Mouse (Mus musculus) spleen, adult 12 weeks (tissue): ENCODE data around the gene Scai.
"Not testable (repeated sequence)": the region's sequence is repeated elsewhere in the genome, so short reads cannot be mapped to it uniquely, and the experiment has no call there.

Source experiments
- DNase-seq: peaks from one replicate; pipeline ENCODE4 v3.0.0; 2022; ENCODE audit warnings: low spot score

The Scai gene

DNA sequence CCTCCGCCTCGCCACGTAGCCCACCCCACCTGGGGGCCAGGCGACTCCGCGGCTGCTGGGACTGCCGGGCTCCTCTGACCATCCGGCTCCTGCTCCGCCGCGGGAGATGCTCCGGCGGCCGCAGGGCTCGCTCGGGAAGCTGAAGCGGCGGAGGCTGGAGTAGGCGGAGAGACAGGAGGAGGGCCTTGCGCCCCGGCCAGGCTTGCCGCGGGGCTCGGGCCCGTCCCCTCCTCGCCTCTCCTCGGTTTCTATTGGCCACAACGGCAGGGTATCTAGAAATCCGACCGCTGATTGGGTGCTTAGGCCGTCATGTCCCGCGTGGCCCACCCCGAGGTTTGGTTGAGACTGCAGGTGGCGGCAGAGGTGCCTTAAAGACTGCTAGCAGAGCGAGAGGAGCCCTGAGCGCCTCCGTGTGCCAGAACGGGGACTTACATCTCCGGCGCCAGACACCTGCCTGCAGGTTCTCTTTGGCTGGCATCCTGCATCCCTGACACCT, at the start of gene Scai:
Gene Scai (minus strand): TSS at position 174 of the 496 bp plus-strand sequence.
- DNase-seq = peak; percentile 95

DNA sequence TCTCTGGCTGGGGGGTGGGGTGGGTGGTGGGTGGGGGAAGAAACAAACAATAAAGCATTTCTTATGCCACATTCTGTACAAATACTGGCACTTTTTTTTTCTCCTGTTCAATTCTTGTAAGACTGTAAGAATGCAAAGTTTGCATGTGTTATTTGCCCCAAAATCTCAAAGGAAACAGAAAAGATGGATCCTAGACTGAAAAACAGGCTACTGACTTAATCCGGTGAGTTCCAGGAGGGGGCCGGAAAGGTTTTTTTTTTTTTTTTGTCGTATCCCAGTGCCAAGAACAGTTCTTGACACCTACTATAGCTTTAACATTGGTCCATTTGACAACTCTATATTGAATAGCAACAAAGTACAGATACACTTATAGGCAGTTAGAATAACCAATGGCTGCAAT, 36.2 kb upstream of the Scai start:
- no peak for DNase-seq

DNA sequence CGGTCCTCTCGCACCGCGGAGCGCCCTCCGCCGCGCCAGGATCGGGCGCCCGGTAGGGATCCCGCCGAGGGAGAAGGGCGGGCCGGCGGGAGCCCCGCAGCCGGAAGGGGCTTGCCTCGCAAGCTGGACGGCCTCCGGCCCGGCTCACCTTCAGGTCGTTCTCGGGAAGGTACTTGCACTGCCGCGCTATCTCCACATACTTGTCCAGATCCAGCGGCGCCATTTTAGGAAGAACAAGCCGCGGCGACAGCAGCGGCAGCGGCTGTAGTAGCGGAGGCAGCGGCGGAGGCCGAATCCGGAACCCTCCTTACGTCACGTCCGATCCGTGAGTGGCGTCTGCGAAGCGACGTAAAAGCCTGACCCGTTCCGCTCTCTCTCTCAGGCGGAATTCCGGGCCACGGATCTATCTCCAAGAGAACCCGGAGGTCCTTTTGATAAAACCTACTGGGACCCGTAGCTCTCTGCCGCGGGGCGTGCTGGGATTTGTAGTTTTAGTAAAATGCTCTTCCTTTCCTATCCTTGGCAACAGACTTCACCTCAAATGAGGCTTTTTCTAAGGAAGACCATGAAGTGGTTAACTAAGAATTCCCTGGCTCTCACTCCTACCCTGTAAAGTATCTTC, 35.6 kb upstream of the Scai start, which contains the start of gene Ppp6c:
Gene Ppp6c (minus strand): TSS at position 433 of the 622 bp plus-strand sequence.
- DNase-seq = peak; percentile 84

DNA sequence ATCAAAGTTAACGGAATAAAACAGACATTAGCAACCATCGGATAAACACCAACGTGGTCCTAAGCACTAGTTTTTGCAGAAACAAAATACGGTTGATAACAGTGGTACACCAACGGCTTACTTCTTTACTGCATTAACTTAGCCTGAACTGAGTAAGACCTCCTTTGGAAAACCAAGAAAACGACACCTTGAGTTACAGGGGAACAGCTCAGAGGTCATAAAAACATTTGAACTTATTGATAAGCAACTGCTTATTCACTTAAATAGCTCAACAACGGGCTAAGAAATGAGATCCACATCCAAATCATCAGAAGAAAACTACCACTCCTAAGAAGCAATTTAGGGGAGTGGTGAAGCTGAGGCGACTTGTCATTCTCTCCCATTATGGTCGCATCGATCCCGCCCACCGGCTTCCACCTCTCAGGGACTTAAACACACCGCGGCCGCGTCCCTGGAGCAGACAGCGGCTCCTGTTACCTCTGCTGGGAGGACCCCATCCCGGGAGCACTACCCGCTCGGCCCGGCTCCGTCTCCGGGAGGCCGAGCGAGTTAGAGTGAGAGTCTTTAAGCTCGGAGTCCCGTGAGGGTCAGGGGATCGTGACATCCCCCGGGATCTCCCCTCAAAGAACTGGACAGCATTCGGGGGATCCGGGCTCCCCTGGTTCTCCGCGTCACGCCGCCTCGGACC, 34.9 kb upstream of the Scai start:
- DNase-seq = not testable (repeated sequence)

DNA sequence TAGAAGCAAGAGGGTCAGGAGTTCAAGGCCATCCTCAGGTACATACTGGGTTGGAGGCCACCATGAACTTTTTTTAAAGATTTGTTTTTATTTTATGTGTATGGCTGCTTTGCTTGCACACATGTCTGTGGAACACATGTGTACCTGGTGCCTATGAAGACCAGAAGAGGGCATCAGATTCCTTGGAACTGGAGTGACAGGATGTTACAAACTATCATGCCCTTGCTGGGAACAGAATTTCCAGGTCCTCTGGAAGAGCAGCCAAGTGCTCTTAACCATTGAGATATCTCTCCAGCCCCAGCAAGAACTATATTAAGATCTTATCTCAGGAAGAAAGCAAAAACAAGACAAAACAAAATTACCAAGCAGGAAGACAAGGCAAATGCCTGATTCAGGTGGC, 34.1 kb upstream of the Scai start:
- DNase-seq = no peak

DNA sequence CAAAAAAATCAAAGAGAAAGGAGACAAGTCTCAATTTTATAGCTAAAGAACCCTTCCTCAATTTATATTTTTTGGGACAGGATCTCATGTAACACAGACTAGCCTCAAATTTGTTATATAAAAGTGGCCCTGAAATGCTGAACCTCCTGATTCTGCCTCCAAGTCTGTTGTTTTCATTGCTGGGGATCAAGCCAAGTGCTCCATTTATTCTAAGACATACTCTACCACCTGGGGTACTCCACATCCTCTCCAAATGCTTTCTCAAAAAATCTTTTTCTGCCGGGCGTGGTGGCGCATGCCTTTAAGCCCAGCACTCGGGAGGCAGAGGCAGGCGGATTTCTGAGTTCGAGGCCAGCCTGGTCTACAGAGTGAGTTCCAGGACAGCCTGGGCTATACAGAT, 29.5 kb upstream of the Scai start:
- DNase-seq = no peak

DNA sequence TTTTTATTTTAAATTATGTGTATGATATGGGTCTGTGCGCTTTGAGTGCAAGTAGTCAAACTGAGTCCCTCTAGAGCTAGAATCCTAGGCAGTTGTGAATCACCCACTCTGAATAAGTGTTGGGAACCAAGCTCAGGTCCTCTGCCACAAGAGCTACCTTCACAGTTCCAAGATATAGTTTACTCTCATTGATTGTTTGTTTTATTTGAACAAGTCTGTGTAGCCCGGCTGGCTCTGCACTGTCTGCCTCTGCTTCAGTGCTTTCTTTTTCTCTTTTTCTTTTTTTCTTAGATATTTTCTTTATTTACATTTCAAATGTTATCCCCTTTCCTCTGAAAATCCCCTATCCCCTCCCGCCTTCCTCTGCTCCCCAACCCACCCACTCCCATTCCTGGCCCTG, 28.5 kb upstream of the Scai start:
- DNase-seq = no peak

DNA sequence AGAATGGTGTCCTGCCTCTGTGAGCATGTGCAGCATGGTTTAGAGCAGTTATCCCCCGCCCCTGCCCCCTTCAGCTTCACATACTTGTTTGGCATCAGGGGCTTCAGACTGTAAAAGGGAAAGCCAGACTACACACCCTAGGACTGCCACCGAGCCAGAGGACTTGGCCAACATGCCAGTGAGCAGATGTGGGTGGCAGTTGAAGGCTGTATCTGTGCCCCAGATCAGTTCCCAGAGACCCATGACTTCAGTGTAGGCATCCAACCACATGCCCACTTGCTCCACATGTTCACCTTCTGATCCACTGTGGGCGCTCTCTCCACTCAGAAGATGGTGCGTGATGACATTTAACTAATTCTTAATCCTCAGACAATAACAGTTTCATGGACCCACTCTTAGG, 26.6 kb upstream of the Scai start:
- DNase-seq = no peak

DNA sequence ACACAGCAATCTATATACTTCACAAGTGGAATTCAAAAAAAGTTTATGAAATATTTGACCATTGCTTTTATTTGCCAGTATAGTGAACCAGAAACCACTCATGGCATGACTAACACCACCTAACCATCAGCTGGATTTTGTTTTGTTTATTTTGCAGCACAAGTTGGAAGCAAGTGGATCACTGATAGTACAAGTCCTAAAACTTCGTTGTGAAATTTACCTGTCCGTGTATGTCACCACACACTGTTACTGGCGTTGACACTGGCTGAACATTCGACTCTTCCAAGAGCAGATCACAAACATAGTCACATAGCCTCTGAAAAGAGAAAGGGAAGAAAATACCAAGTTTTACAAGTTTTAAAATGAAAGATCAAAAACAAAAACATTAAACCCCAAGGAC, 20.2 kb upstream of the Scai start:
- no peak for DNase-seq

DNA sequence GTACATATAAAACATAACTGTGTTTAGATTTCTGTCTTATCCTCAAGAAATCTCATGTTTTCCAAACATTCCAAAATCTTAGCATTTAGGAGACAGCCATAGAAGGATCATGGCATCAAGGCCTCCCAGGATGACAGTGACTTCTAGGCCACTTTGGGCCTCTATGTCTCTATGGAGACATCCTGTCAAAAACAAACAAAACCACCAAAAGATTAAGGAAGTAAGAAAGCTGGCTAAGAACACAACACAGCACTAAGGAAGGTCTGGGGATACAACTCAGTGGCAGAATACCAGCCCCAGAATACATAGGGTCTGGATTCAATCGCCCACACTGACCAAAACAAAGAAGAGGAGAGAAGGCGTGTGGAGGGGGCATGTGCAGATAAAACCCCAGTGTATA, 12.8 kb upstream of the Scai start:
- no peak for DNase-seq

DNA sequence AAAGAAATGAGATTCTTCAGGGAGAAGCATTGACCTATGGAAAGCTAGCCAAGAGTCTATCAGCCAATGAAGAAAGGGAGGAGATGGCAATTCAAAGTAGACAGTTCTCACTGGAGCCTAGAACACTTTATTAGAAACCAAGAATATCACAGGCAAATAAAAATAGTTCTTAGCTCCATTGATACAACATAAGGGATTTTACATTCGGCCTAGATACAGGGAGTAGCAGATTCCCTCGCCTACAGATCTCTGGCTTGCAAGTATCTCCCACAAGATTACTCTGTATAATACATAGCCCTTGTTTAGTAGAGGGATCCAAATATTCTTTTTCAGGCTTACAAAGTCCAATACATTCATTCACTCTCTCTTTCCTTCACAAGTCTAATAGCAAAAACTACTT, 4.3 kb upstream of the Scai start:
- DNase-seq = no peak

DNA sequence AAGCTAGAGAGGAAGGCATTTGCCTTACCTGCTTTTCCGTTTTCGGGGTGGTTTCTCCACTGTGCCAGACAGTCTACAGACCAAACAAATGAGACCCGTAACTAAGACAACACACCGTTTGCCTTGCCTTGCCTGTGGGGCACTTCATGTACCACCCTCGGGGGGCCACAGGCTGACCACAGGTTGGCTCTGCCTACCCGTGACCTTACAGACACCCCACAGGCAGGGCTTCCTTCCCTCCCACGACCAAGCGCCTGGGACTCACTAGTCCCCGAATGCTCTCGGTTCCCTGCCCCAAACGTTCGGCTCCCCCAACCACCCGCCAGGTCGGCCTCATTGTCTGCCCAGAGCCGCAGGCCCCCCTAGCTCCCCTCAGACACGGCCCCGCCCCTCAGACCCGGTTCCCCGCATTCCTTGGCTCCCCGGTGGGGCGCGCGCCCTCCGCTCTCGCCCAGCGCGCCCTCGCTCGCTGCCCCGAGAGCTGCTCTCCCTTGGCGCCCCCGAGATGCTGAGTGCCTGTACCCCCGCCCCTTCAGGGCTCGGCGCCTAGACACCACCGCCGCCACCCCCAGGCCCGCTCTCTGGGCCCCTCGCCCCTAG, 473 bp downstream of the Scai start:
- peak; percentile 26 for DNase-seq

DNA sequence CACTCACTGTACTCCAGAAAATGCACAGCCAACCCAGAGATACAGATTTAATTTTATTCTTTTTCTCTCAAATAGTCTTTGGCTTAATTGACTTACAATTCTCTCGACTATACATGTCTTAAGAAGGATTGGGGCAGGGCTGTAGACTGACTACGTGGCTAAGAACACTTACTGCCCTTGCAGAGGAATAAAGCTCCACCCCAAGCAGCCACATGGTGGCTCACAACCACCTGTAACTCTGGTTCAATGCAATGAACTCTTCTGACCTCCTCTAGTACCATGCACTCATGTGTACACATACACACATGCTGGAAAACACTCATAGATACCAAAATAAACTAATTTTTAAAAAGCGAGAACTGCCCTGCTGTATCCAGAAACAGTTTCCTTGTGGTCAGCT, 4.6 kb downstream of the Scai start:
- DNase-seq = no peak

DNA sequence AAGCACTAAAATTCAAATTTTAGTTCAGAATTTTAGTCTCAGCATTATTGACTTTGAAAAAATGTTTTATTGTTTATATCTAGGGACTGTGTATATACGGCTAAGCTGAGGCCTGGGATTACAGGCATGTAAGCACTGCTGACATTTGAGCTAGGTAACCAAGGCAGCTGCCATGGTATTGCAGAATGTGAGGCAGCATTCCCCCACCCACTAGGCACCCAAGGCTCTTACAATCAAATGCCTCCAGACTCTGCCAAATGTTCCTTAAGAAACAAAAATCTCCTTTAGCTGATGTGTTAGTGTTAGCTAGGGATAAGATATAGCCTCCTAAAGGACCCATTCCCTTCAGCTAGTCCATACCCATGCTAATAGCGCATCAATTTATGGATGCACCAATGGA, 6.9 kb downstream of the Scai start:
- DNase-seq = no peak

DNA sequence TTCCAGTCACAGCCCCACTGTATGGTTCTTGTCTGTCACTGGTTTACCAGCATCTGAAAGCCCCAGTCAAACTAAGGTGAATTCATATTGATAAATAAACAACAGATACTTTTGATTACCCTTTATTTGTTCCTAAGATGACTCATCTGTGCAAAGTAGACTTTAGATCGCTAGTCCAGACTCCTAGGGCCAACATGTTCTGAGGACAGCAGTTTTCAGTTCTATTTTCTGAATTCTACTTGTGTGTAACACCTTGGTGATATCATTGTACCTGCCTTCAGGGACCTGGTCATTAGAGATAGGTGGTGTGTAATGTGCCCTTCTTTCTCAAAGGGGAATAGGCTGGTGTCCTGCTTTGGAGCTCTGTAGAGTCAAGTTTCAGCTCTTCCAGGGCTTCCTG, 29.5 kb downstream of the Scai start:
- DNase-seq = no peak

DNA sequence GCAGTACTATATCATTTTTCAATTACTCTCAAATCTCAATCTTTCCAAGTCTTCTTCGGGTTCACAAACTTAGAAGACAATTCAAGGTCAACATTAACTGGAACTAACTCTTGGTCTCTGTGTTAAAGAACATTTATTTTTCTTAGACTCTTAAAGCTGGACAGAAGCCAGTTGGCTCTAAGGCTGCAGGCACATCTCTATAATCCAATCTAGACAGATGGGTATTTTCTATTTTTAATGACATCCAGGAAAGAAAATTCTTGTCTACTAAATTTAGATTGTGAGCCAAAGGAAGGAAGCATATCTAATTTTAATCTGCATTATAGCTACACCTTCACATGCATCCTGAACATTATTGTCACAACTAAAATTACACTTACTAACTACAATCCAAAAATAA, 32.6 kb downstream of the Scai start:
- DNase-seq = no peak

DNA sequence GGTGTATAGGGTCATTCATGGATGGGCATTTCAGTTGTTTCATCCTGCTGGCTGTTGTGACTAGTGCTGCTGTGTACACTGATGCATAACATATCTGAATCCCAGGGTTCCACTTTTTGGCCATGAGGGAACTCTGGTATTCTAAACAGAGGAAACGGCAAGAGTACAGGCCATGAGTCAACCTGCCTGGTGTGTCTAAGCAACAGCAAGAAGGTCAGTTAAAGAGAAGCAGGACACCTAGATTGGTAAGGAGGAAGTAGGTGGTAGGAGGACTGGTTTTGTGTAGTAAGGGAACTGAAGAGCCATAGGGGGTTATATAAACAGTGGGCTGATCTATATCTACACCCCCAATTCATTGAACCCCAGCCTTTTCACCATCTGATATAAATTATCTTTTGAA, 33.7 kb downstream of the Scai start:
- DNase-seq = no peak

DNA sequence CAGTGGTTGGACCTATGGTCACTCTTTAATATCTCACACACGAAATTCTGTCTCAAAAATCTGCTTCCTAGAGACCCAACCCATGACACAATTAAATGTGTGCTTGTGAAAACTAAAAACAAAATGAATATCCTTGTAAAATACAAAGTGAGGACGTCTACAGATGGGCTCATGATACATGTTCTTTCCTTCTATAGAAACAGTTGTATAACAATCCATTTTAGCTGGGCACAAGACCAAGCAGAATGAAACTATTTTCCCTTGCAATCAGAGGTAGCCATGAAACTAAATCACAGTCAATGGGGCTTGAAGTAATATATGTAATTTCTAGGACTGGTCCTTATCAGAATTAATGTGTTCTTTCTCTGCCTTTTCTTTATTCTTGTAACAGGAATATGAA, 39.6 kb downstream of the Scai start:
- DNase-seq = no peak

DNA sequence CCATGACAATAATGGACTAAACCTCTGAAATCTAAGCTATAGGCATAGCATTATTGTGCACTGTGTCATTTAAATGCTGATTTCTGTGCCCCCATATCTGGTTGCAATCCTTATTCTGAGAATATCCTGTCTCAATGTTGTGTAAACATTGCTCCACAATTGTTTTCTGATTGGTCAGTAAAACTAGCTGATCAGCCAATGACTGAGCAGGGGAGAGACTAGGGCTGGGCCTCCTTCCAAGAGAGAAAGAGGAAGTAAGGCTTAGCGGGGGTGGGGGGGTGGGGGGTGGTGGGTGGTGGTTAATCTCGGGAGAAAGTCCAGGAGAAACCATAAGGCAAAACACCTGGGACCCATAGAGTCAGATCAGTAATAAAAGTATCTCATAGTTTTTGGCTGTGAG, 42.5 kb downstream of the Scai start:
- DNase-seq = no peak

DNA sequence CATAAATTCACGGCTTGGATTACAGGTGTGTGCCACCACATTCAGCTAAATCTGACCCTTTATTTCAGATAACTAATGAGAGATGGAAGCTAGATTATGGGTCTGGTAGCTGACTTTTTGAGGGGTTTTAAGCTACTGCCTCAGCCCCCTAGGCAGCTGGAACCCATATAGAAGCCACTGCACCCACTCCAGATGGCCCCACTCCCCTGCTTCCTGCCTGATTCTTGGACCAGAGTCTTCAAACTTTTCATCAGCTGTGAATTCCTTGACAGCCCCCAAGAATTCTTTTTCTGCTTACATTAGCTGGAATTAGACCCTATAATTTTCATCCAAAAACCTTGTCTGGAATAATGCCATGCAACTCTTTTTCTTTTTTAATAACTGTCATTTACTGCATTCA, 44.1 kb downstream of the Scai start:
- DNase-seq = no peak

DNA sequence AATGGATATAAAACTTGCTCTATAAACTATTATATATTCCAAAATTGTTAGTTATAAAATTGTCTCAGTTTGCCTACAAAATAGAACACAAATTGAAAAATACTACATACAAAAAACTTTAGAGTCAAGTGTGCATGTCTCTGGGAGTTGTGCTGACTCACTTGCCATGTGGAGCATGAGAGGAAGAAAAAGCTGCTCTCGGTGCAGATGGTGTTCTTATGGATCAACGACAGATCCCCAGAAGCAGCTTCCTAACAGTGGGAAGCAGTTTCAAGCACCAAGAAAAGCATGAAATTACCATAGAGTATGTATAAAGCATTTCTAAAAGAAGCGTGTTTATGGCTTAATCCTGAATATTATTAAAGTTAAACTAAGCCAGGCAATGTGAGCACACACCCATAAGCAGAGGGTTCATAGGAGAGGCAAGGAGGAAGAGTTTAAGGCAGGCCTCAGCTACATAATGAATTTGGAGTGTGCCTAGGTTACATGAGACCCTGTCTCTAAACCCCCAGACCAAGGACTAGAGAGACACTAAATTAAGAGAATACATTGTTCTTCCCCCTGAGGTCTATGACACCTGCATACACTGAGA, 48.1 kb downstream of the Scai start:
- no peak for DNase-seq

DNA sequence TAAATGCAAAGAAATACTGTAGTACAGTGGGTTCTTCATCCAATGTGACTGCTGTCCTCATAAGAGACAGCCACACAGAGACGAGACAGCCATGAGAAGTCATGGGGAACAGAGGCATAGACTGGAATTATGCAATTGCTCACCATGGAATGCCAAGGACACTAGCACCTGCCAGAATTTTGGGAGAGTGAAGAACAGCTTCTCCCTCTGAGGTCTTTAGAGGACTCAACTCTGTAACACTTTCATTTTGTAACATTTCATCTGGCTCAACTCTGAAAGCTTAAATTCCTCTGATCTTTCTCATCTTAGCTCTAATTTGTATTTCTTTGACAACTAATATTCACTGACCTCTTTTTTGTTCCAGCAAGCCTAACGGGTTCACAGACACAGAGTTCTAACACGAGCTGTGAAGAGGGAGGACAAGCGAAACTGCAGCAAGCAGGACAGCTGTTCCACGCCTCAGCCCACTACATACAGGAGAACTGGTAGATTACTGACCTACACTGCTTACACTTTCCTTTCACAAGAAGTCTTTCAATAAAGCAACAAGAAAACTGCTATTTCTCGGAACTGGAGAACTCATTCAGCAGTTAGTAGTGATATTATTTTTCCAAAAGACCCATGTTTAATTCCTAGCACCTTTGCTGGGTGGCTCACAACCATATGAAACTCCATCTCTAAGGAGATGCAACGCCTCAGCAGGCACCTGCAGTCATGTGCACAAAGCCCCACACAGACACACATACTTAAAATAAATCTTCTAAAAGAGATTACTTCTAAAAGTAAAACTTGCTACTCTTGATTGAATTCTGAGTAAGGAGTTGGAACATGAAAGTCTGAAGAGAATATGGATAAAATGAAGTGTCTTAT, 49.7 kb downstream of the Scai start:
- DNase-seq = no peak
